Mouse (Mus musculus): ENCODE data around the gene Prr9. TPM values are rescaled to one million over a fixed set of nuclear protein-coding genes. Genes with fewer than 3 reads are reported as not detected.
A peak's percentile ranks its signal among the peaks of the same experiment; 100 is the strongest.

The Prr9 gene
- total and polyA plus RNA-seq, 3 experiments = not detected

DNA sequence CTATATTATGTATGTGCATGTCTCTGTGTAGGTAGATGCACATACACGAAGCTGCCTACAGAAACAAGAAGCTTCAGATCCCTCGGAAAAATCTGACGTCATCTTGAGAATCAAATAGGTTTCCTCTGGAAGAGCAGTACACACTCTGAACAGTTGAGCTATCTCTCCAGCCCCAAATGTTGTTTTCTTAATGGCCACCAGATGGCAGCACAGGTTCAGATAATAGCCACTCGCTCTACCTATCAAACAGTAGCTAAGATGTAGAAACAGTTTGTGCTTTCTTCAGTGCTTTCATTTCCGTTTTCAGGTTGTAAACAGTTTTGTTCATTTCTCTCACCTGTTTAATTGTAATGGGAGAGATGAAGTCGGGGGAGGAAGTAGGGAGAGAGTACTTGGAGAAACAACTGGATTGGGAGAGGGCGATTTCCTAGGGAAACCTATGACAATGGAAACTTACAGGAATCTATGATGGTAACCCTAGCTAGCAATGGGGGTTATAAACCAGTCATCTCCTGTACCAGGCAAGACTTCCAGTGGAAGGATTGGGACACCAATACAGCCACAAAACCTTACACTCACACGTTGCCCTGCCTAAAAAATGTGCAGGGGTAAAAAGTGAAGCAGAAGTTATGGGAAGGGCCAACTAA, 27.0 kb upstream of the Prr9 start:
- no peak overlapping the region for H3K27ac ChIP-seq (ENCODE audit: control insufficient read depth, low read depth, low read length)
- TF ChIP-seq RAD21 (IDR thresholded peaks at IDR 0.05; ENCODE audit: low read depth, low read length) (peak; percentile 90), SMC3 (IDR thresholded peaks at IDR 0.05; ENCODE audit: low read depth, low read length) (peak; percentile 91), ZC3H11A (IDR thresholded peaks at IDR 0.05; ENCODE audit: low read depth, low read length) (peak; percentile 69), ZKSCAN1 (IDR thresholded peaks at IDR 0.05; ENCODE audit: low read depth, low read length) (no peak), CTCF (IDR thresholded peaks at IDR 0.05 in 2 of 3, conservative IDR thresholded peaks at IDR 0.05 in 1 of 3; ENCODE audit: control insufficient read depth in 1 of 3, insufficient read depth in 1 of 3, low read depth in 2 of 3, low read length in 3 of 3, poor library complexity in 1 of 3, severe bottlenecking in 1 of 3) (peak; percentile 66 to 93 (median 75))
- no peaks in the 10 kb centered on the region for H3K27me3 ChIP-seq (ENCODE audit: control insufficient read depth in 1 of 2, insufficient read depth in 2 of 2, low read length in 2 of 2)
- H3K4me3 ChIP-seq (ENCODE audit: control insufficient read depth in 1 of 2, insufficient read depth in 1 of 2, low read depth in 2 of 2, low read length in 2 of 2) = peak overlapping the region in 1 of 2 experiments; percentile 49; a peak in 1 of 4 replicates
- peak; percentile 76 for DNase-seq (ENCODE audit: low read depth, low spot score)
- no peaks in the 10 kb centered on the region for H3K36me3 ChIP-seq (ENCODE audit: control insufficient read depth in 1 of 2, insufficient read depth in 2 of 2, low read length in 2 of 2)
- no peaks in the 10 kb centered on the region for H3K79me2 ChIP-seq (ENCODE audit: control insufficient read depth, insufficient read depth, low read length, poor library complexity)
- H3K4me1 ChIP-seq (ENCODE audit: control insufficient read depth in 1 of 2, insufficient read depth in 2 of 2, low read length in 2 of 2) = no peaks in the 10 kb centered on the region
- no peaks in the 10 kb centered on the region for H3K9me3 ChIP-seq (replicated peaks; ENCODE audit: insufficient read depth, low read length)
- H3K9ac ChIP-seq (ENCODE audit: control insufficient read depth, low read depth, low read length, poor library complexity, severe bottlenecking) = no peak overlapping the region

- Histone ChIP-seq H3K4me1 (ENCODE audit: control insufficient read depth in 1 of 2, insufficient read depth in 2 of 2, low read length in 2 of 2) (no peaks in the 10 kb centered on the region), H3K27me3 (ENCODE audit: control insufficient read depth in 1 of 2, insufficient read depth in 2 of 2, low read length in 2 of 2) (no peaks in the 10 kb centered on the region), H3K4me3 (ENCODE audit: control insufficient read depth in 1 of 2, insufficient read depth in 1 of 2, low read depth in 2 of 2, low read length in 2 of 2) (no peak overlapping the region), H3K79me2 (ENCODE audit: control insufficient read depth, insufficient read depth, low read length, poor library complexity) (no peaks in the 10 kb centered on the region), H3K9ac (ENCODE audit: control insufficient read depth, low read depth, low read length, poor library complexity, severe bottlenecking) (no peak overlapping the region), H3K36me3 (ENCODE audit: control insufficient read depth in 1 of 2, insufficient read depth in 2 of 2, low read length in 2 of 2) (no peaks in the 10 kb centered on the region), H3K9me3 (replicated peaks; ENCODE audit: insufficient read depth, low read length) (no peaks in the 10 kb centered on the region), H3K27ac (ENCODE audit: control insufficient read depth, low read depth, low read length) (no peak overlapping the region)
- no peak for DNase-seq (ENCODE audit: low read depth, low spot score)
- no peak for TF ChIP-seq ETS1 (IDR thresholded peaks at IDR 0.05; ENCODE audit: low read depth, low read length)
- TF ChIP-seq E2F4 (IDR thresholded peaks at IDR 0.05; ENCODE audit: borderline replicate concordance, low read depth, low read length) = no peak
- TF ChIP-seq MEF2A (IDR thresholded peaks at IDR 0.05; ENCODE audit: extremely low read depth, insufficient replicate concordance, low read depth, low read length, poor library complexity, severe bottlenecking) = no peak
- TF ChIP-seq MAX (IDR thresholded peaks at IDR 0.05; ENCODE audit: low read length) = no peak
- no peak for TF ChIP-seq SIN3A (IDR thresholded peaks at IDR 0.05; ENCODE audit: low read length)
- TF ChIP-seq SMC3 (IDR thresholded peaks at IDR 0.05; ENCODE audit: low read depth, low read length) = no peak
- no peak for TF ChIP-seq USF1 (IDR thresholded peaks at IDR 0.05; ENCODE audit: low read depth, low read length)
- no peak for TF ChIP-seq NELFE (IDR thresholded peaks at IDR 0.05; ENCODE audit: low read depth, low read length)
- TF ChIP-seq TCF12 (IDR thresholded peaks at IDR 0.05; ENCODE audit: low read depth, low read length) = no peak
- TF ChIP-seq RAD21 (IDR thresholded peaks at IDR 0.05; ENCODE audit: low read depth, low read length) = no peak
- no peak for TF ChIP-seq CTCF (IDR thresholded peaks at IDR 0.05 in 2 of 3, conservative IDR thresholded peaks at IDR 0.05 in 1 of 3; ENCODE audit: control insufficient read depth in 1 of 3, insufficient read depth in 1 of 3, low read depth in 2 of 3, low read length in 3 of 3, poor library complexity in 1 of 3, severe bottlenecking in 1 of 3)
- no peak for TF ChIP-seq MYC (IDR thresholded peaks at IDR 0.05; ENCODE audit: low read depth, low read length)
- no peak for TF ChIP-seq ZMIZ1 (IDR thresholded peaks at IDR 0.05; ENCODE audit: low read depth, low read length)
- TF ChIP-seq POLR2AphosphoS5 (IDR thresholded peaks at IDR 0.05; ENCODE audit: borderline replicate concordance, low read depth, low read length) = no peak
- TF ChIP-seq CHD2 (IDR thresholded peaks at IDR 0.05; ENCODE audit: low read length) = no peak
- no peak for TF ChIP-seq MYB (IDR thresholded peaks at IDR 0.05; ENCODE audit: low read depth, low read length)
Observed at GRCm38 (mm10) chr3:92147913-92148312, 24.2 kb upstream of the Prr9 start.

Data from MEL (cell line).